Mouse (Mus musculus): ENCODE results near the gene Pald1. TPM values are rescaled to one million over a fixed set of nuclear protein-coding genes. Genes with fewer than 3 reads are reported as not detected.

Pald1 gene
- 11.7 and 15.0 TPM in 2 replicates for polyA plus RNA-seq (2012; rRNA removed)

DNA sequence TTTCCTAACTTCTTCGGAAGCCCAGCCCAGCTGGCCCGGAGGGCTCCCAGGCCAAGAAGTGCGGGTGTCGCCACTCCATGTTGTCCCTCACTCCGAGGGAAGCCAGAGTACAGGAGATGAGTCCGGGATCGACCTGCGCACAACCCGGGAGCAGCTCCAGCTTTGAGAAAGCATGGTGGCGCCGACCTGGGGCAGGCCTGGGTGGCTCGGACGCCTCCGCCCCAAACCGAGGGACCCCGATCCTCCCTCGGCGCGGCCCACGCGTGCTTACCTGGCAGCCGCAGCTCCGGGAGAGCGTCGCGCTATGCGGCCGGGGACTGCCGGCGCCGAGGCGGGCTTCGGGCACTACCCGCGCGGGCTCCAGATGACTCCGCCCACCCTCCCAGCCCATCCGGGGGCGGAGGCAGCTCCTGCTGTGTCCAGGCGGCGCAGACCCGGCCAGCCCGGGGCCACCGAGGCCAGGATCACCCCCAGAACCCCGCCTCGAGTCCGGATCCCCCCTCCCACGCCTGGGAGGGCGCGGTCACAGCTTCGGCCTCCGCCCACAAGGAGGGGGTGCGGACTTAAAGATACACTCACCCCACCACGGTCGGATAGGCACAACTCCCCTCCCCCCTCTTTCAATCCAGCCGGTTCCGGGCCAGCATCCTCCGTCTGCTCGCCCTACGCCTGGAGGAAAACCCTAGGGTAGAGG is at the start of gene Pald1:
TSS of gene Pald1 (minus strand) at position 510 of the 694 bp plus-strand sequence.
- TF ChIP-seq POLR2A (IDR thresholded peaks at IDR 0.05; ENCODE audit: low read depth, low read length) (0 out of 2 replicates have a peak, but pooled peaks have one; percentile 15), CTCF (IDR thresholded peaks at IDR 0.05; ENCODE audit: extremely low read depth, insufficient read depth, insufficient read length, insufficient replicate concordance) (no peak)
- peak within 1 kb of the TSS; percentile 58 for H3K4me3 ChIP-seq (ENCODE audit: extremely low read depth, insufficient read depth, insufficient read length)
- WGBS: 1% methylated on average over 59 of the region's 60 CpGs
- no peaks in the 10 kb centered on the region for H3K4me1 ChIP-seq (ENCODE audit: control insufficient read depth, insufficient read depth, insufficient read length)
- H3K36me3 ChIP-seq (ENCODE audit: control insufficient read depth, insufficient read depth, low read length): no peaks in the 10 kb centered on the region
- peak within 1 kb of the TSS; percentile 2; the same call in 1 of the 2 replicates for H3K27ac ChIP-seq (ENCODE audit: insufficient read depth, low read length)
- peaks cover 8% of the 10 kb centered on the region for H3K27me3 ChIP-seq (ENCODE audit: control insufficient read depth, insufficient read depth, low read length)
- peak in 1 of 2 experiments; percentile 16 for DNase-seq (ENCODE audit: low read depth in 1 of 2, low spot score in 2 of 2)

DNA sequence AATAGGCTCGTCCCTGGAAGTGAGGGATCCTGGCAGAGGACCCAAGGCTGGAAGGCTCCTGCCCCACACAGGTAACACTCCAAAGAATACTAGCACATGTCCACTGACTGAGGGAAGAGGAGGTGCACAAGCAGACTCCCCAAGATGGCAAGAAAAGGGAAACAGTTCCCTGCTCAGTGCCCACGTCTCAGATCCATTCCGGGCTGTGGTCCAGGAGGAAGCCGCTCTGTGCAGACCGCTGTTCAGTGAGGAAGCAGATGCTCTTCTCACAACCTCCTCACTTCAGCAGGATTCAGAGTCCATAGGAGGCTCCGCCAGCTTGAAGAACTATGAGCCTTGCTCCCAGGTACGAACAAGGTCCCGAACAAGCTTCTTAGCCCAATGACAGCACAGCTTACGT is 48.0 kb upstream of the Pald1 start:
- Histone ChIP-seq H3K4me3 (ENCODE audit: extremely low read depth, insufficient read depth, insufficient read length) (no peak overlapping the region), H3K27me3 (ENCODE audit: control insufficient read depth, insufficient read depth, low read length) (no peaks in the 10 kb centered on the region), H3K27ac (ENCODE audit: insufficient read depth, low read length) (no peak overlapping the region), H3K4me1 (ENCODE audit: control insufficient read depth, insufficient read depth, insufficient read length) (no peaks in the 10 kb centered on the region), H3K36me3 (ENCODE audit: control insufficient read depth, insufficient read depth, low read length) (peaks cover 46% of the 10 kb centered on the region)
- DNase-seq (ENCODE audit: low read depth in 1 of 2, low spot score in 2 of 2): no peak
- 92% methylated on average over 9 of the region's 9 CpGs for WGBS
- TF ChIP-seq CTCF (IDR thresholded peaks at IDR 0.05; ENCODE audit: extremely low read depth, insufficient read depth, insufficient read length, insufficient replicate concordance) (no peak), POLR2A (IDR thresholded peaks at IDR 0.05; ENCODE audit: low read depth, low read length) (no peak)

DNA sequence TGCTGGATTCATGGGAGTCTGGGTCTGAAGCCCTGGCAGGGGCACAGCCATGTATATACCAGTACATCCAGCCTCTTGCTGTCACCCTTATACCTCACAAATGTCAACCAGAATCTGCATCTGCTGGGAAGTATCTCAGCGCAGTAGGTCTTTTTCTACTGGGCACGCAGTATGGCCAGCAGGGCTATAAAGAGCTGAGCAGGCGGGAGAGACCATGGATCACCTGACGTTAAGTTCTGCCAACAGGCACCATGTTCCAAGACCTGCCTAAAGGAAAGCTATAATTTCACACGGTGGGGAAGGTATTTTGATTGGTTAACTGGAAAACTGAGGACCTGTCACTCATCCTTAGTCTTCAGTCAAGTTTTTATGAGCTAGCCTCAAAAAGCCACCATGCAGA is 45.7 kb upstream of the Pald1 start:
- no peak for DNase-seq (ENCODE audit: low read depth in 1 of 2, low spot score in 2 of 2)
- no peak for TF ChIP-seq CTCF (IDR thresholded peaks at IDR 0.05; ENCODE audit: extremely low read depth, insufficient read depth, insufficient read length, insufficient replicate concordance)
- TF ChIP-seq POLR2A (IDR thresholded peaks at IDR 0.05; ENCODE audit: low read depth, low read length): no peak
- no peak overlapping the region for H3K27ac ChIP-seq (ENCODE audit: insufficient read depth, low read length)
- 94% methylated on average over 5 of the region's 5 CpGs for WGBS
- H3K36me3 ChIP-seq (ENCODE audit: control insufficient read depth, insufficient read depth, low read length): peaks cover 32% of the 10 kb centered on the region
- no peak overlapping the region for H3K4me3 ChIP-seq (ENCODE audit: extremely low read depth, insufficient read depth, insufficient read length)
- no peaks in the 10 kb centered on the region for H3K27me3 ChIP-seq (ENCODE audit: control insufficient read depth, insufficient read depth, low read length)
- no peaks in the 10 kb centered on the region for H3K4me1 ChIP-seq (ENCODE audit: control insufficient read depth, insufficient read depth, insufficient read length)

DNA sequence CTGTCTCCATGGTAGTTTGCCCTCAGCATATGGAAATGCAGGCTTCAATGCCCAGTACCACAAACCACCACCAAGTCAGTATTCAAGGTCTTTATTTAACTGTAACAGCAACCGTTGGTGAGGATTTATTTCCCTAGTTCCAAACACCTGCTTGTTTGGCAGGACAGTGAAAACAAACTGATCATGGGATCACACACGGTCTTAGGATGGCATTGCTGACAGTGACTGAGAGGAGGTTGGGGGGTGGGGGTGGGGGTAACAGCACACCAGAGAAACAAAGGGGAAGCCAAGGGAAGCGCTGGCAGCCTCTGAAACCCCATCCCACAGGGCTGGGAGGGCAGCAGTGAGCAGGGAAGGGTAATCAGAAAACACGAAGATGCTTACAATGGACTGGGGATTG is 45.1 kb upstream of the Pald1 start:
- Histone ChIP-seq H3K4me3 (ENCODE audit: extremely low read depth, insufficient read depth, insufficient read length) (no peak overlapping the region), H3K27me3 (ENCODE audit: control insufficient read depth, insufficient read depth, low read length) (no peaks in the 10 kb centered on the region), H3K27ac (ENCODE audit: insufficient read depth, low read length) (no peak overlapping the region), H3K36me3 (ENCODE audit: control insufficient read depth, insufficient read depth, low read length) (peaks cover 26% of the 10 kb centered on the region), H3K4me1 (ENCODE audit: control insufficient read depth, insufficient read depth, insufficient read length) (no peaks in the 10 kb centered on the region)
- TF ChIP-seq POLR2A (IDR thresholded peaks at IDR 0.05; ENCODE audit: low read depth, low read length) (no peak), CTCF (IDR thresholded peaks at IDR 0.05; ENCODE audit: extremely low read depth, insufficient read depth, insufficient read length, insufficient replicate concordance) (no peak)
- DNase-seq (ENCODE audit: low read depth in 1 of 2, low spot score in 2 of 2): no peak
- 76% methylated on average over 4 of the region's 4 CpGs for WGBS

DNA sequence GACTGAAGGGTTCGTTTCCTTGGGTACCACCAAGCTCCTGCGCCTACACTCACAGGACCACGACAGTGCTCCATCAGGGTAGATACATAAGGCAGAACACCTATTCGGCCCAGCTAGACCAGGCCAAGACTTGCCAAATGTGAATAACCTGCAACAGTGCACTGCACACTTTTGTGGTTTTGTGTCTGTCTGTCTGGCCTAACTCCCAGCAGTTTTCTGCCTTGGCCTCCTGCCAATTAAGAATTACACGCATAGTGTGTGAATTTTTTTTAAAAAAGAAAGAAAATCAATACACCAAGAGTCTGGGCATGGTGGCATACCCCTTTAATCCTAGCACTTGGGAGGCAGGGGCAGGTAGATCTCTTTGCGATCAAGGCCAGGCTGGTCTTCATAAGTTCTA is 44.6 kb upstream of the Pald1 start:
- DNase-seq (ENCODE audit: low read depth in 1 of 2, low spot score in 2 of 2): no peak
- 74% methylated on average over 6 of the region's 6 CpGs for WGBS
- H3K4me1 ChIP-seq (ENCODE audit: control insufficient read depth, insufficient read depth, insufficient read length): no peaks in the 10 kb centered on the region
- no peak overlapping the region for H3K4me3 ChIP-seq (ENCODE audit: extremely low read depth, insufficient read depth, insufficient read length)
- no peak overlapping the region for H3K27ac ChIP-seq (ENCODE audit: insufficient read depth, low read length)
- H3K36me3 ChIP-seq (ENCODE audit: control insufficient read depth, insufficient read depth, low read length): peaks cover 21% of the 10 kb centered on the region
- TF ChIP-seq CTCF (IDR thresholded peaks at IDR 0.05; ENCODE audit: extremely low read depth, insufficient read depth, insufficient read length, insufficient replicate concordance) (no peak), POLR2A (IDR thresholded peaks at IDR 0.05; ENCODE audit: low read depth, low read length) (no peak)
- H3K27me3 ChIP-seq (ENCODE audit: control insufficient read depth, insufficient read depth, low read length): no peaks in the 10 kb centered on the region

DNA sequence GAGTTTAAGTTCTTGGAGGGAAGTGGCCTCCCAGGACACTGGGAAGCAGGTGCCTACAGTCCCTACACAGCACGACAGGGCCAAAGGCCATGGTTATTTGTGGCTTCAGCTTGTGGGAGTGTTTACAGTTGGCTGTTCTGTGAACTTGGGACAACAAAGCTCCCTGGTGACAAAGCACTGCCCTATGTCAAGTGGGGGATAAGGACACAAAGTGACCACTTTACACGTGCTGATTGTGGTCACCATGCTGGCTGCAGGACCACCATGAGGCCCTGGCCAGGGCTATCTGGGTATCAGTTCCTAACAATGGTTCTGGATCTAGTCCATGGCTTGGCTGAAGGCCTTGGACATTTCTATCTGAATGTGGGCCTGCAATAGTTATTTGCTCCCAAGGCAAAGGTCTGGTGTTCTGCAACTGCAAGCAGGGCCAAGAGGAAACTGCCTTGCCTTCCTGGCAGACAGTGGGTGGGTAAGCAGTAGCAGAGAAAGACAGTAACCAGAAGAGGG is 43.0 kb upstream of the Pald1 start:
- no peak overlapping the region for H3K4me3 ChIP-seq (ENCODE audit: extremely low read depth, insufficient read depth, insufficient read length)
- DNase-seq (ENCODE audit: low read depth in 1 of 2, low spot score in 2 of 2): no peak
- WGBS: 53% methylated on average over 2 of the region's 2 CpGs

DNA sequence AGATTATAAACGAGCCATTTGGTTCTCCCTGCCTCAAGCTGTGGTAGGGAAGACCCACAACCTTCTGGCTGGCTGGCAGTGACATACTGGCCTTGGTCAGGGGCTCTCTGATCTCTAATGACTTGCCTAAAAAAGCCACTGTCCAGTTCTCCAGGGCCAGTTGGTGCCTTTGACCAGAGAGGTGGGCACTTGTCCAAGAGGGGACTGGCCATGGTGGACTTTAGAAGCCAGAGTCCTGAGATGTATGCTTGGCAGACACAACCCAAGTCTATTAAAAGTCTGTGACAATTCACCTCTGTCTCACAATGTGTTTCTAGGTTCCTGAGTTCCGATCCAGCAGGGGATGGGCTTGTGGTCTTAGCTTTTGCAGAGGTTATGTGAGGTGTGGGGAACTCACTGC is 41.7 kb upstream of the Pald1 start:
- no peaks in the 10 kb centered on the region for H3K4me1 ChIP-seq (ENCODE audit: control insufficient read depth, insufficient read depth, insufficient read length)
- no peak for DNase-seq (ENCODE audit: low read depth in 1 of 2, low spot score in 2 of 2)
- no peak overlapping the region for H3K27ac ChIP-seq (ENCODE audit: insufficient read depth, low read length)
- no peak overlapping the region for H3K4me3 ChIP-seq (ENCODE audit: extremely low read depth, insufficient read depth, insufficient read length)
- H3K36me3 ChIP-seq (ENCODE audit: control insufficient read depth, insufficient read depth, low read length): peaks cover 3% of the 10 kb centered on the region; the same call in 1 of the 2 replicates
- 58% methylated on average over 2 of the region's 2 CpGs for WGBS
- no peaks in the 10 kb centered on the region for H3K27me3 ChIP-seq (ENCODE audit: control insufficient read depth, insufficient read depth, low read length)
- TF ChIP-seq POLR2A (IDR thresholded peaks at IDR 0.05; ENCODE audit: low read depth, low read length) (no peak), CTCF (IDR thresholded peaks at IDR 0.05; ENCODE audit: extremely low read depth, insufficient read depth, insufficient read length, insufficient replicate concordance) (no peak)

More for the DNA sequence above, 43.0 kb upstream of the Pald1 start:
- no peak overlapping the region for H3K27ac ChIP-seq (ENCODE audit: insufficient read depth, low read length)
- no peaks in the 10 kb centered on the region for H3K27me3 ChIP-seq (ENCODE audit: control insufficient read depth, insufficient read depth, low read length)
- peaks cover 13% of the 10 kb centered on the region for H3K36me3 ChIP-seq (ENCODE audit: control insufficient read depth, insufficient read depth, low read length)
- H3K4me1 ChIP-seq (ENCODE audit: control insufficient read depth, insufficient read depth, insufficient read length): no peaks in the 10 kb centered on the region
- TF ChIP-seq CTCF (IDR thresholded peaks at IDR 0.05; ENCODE audit: extremely low read depth, insufficient read depth, insufficient read length, insufficient replicate concordance) (no peak), POLR2A (IDR thresholded peaks at IDR 0.05; ENCODE audit: low read depth, low read length) (no peak)

Measured in spleen, adult 2 months (tissue).